Mouse (Mus musculus) lung, adult 2 months (tissue): ENCODE measurements around the gene Nphp1. TPM values are rescaled to one million over a fixed set of nuclear protein-coding genes. Genes with fewer than 3 reads are reported as not detected.

Experiments
- DNase-seq: peaks from one replicate; pipeline ENCODE4 v3.0.0; 2022
- H3K4me1 ChIP-seq: fragments of 200-500 bp; 2 replicates; pipeline ENCODE4 v1.6.1; 2011; ENCODE audit warnings: low read length; ENCODE audit not compliant: control insufficient read depth, insufficient read depth
- H3K4me3 ChIP-seq: fragments of 200-500 bp; replicated peaks from 2 replicates; pipeline ENCODE3; 2011; ENCODE audit warnings: low read depth, mild to moderate bottlenecking, control low read depth, low read length; ENCODE audit errors: extremely low read depth
- CTCF ChIP-seq: fragments of 200-500 bp; IDR thresholded peaks from 2 replicates; pipeline ENCODE4 v1.5.1; 2011; ENCODE audit warnings: mild to moderate bottlenecking, low read length, control low read depth; ENCODE audit not compliant: insufficient read depth
- POLR2A ChIP-seq: fragments of 200-500 bp; IDR thresholded peaks from 2 replicates; pipeline ENCODE4 v1.6.1; 2011; ENCODE audit warnings: low read depth, mild to moderate bottlenecking, control low read depth, low read length, borderline replicate concordance; ENCODE audit errors: extremely low read depth
- WGBS: fragments of 180-500 bp; shearing (Covaris S2); methylation state at CpG from one replicate; pipeline ENCODE4 v1.1.7; 2018; 5-methylcytosine and 5-hydroxymethylcytosine counted together
- polyA plus RNA-seq: library from polyadenylated mRNA; depleted of rRNA; stranded (reverse); fragments of >200 nt; gene quantifications from 2 replicates; pipeline ENCODE4 v1.2.3, GENCODE M21; 2012; rRNA removed

Gene Nphp1
- polyA plus RNA-seq, 1 experiment: 14.5 TPM

DNA sequence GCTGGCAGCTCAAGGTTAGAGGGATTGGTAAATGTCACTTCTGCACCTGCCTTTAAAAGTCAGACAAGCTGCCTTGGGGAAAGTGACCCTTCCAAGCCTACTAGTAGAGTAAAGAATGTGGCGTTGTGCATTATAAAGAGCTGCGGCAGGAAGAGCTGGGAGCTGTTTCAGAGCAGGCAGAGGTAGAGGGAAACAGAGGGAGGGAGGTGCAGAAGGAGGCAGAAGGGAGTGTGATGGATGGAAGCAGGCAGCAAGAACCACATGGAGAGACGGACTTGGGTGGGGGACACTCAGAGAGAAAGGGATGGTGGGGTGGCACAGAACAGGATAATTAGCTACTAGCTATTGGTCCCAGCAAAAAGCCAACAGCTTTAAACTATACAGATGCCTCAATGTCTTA lies 80.6 kb downstream of the Nphp1 start:
- 62% methylated on average over 3 of the region's 3 CpGs for WGBS
- H3K4me3 ChIP-seq: no peak overlapping the region
- no peak for DNase-seq
- H3K4me1 ChIP-seq: no peaks in the 10 kb centered on the region
- TF ChIP-seq CTCF (no peak), POLR2A (no peak)

DNA sequence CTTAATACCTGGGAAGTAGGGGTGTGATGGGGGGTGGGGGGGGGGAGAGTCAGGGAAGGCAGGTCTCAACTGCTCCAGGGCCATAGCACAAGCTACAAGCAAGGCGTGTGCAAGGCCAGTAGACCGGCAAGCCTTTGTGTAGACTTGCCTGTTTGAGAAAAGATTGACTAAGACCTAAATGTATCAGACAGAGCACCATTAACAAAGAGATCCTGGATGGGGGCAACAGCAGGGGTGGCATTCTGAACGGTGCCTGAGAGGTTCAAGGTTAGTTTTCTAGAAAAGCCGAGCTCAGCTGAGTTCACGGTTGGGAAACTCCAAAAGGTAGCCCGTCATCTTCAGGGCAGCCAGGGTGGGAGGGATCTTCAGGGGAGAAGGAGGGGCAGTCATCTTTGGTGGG lies 83.4 kb downstream of the Nphp1 start:
- 84% methylated on average over 6 of the region's 6 CpGs for WGBS
- Histone ChIP-seq H3K4me1 (no peaks in the 10 kb centered on the region), H3K4me3 (no peak overlapping the region)
- no peak for TF ChIP-seq CTCF
- no peak for TF ChIP-seq POLR2A
- no peak for DNase-seq

Other genes starting within 250 kb of the Nphp1 start
- 1.0 and 9.6 TPM in 2 replicates for gene Prom2, start 247.4 kb downstream of the Nphp1 start, polyA plus RNA-seq
- gene Zfp661, start 201.8 kb downstream of the Nphp1 start, polyA plus RNA-seq: 1.7 and 2.9 TPM in 2 replicates
- gene Mrps5, start 201.7 kb downstream of the Nphp1 start, polyA plus RNA-seq: 32.0 and 37.8 TPM in 2 replicates
- gene Mal, start 132.2 kb downstream of the Nphp1 start, polyA plus RNA-seq: 8.7 and 10.9 TPM in 2 replicates
- 11.4 and 28.6 TPM in 2 replicates for gene Mall, start 59.0 kb downstream of the Nphp1 start, polyA plus RNA-seq
- 55.0 and 60.0 TPM in 2 replicates for gene Mtln, start 3.6 kb upstream of the Nphp1 start, polyA plus RNA-seq
- gene Bub1, start 43.0 kb upstream of the Nphp1 start, polyA plus RNA-seq: 0.52 and 1.1 TPM in 2 replicates
- 40.9 and 52.4 TPM in 2 replicates for gene Acoxl, start 50.0 kb upstream of the Nphp1 start, polyA plus RNA-seq